Mouse (Mus musculus): Measurements from ENCODE around the gene Trio.

DNA sequence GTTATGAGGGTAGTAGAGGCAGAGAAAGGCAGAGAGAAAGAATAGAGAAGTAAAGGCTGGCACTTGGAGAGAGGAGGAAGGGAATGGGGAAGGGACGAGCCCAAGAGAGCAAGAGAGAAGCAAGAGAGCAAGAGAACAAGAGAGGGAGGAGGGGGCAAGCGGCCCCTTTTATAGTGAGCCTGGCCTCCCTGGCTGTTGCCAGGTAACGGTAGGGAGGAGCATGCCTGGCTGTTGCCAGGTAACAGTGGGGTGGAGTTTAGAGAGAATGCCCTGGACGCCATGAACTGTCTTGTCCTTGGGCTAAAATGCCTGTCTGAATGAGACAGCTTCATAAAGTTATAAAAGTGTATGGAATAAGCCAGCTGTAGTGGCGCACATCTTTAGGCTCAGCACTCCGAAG, 34.8 kb upstream of the Trio start:
- TF ChIP-seq CTCF (IDR thresholded peaks at IDR 0.05; ENCODE audit: extremely low read depth, insufficient read depth, low read length): no peak
- TF ChIP-seq POLR2A (IDR thresholded peaks at IDR 0.05; ENCODE audit: extremely low read depth, insufficient read depth, low read length): no peak
